Mouse (Mus musculus) ES-E14 (cell line): ENCODE results near the gene Lrp6.

Experiments used
- CHD2 ChIP-seq: IDR thresholded peaks from 2 replicates; pipeline ENCODE4 v1.6.1; 2014; ENCODE audit warnings: mild to moderate bottlenecking, low read depth, low read length, inconsistent platforms
- HCFC1 ChIP-seq: IDR thresholded peaks from 2 replicates; pipeline ENCODE4 v1.6.1; 2012; ENCODE audit warnings: low read length, inconsistent platforms, borderline replicate concordance; ENCODE audit not compliant: insufficient read depth
- MAFK ChIP-seq: IDR thresholded peaks from 2 replicates; pipeline ENCODE4 v1.6.1; 2014; ENCODE audit warnings: mild to moderate bottlenecking, low read depth, low read length, inconsistent platforms; ENCODE audit not compliant: insufficient read depth
- ZC3H11A ChIP-seq: IDR thresholded peaks from 2 replicates; pipeline ENCODE4 v1.6.1; 2012; ENCODE audit warnings: low read depth, mild to moderate bottlenecking, inconsistent platforms, low read length, borderline replicate concordance
- ZNF384 ChIP-seq: IDR thresholded peaks from 2 replicates; pipeline ENCODE4 v1.6.1; 2012; ENCODE audit warnings: low read depth, low read length, inconsistent platforms

DNA sequence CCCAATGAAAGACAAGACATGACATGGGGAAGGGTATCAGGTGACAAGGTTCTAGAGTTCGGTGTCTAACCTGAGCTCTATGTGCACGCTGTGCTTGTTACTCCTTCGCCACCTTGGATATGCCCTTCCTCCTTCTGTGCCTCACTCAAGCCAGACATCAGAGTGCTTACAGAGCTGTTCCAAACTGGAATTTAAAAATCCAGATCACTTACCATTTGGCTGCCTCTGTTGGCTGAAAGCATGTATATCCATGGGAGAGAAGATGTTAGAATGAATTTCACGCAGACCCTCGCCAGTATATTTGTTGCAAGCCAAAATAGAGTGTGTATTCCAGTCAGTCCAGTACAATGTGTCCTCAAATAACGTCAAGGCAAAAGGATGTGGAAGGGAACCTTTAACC is 53.8 kb downstream of the Lrp6 start:
- no peak for TF ChIP-seq ZNF384
- no peak for TF ChIP-seq HCFC1
- no peak for TF ChIP-seq CHD2
- no peak for TF ChIP-seq MAFK
- no peak for TF ChIP-seq ZC3H11A
